Mouse (Mus musculus) lung, embryonic 14.5 days (tissue): ENCODE results near the gene Actl10. TPM values are rescaled to one million over a fixed set of nuclear protein-coding genes. Genes with fewer than 3 reads are reported as not detected.
A peak's percentile ranks its signal among the peaks of the same experiment; 100 is the strongest.

Experiments
- ATAC-seq: fragments of 200-750 bp; cut with Nextera tagmentation; 2 replicates; pipeline ENCODE4 v1.8.0; 2017; ENCODE audit warnings: mild to moderate bottlenecking, moderate TSS enrichment, moderate library complexity; ENCODE audit not compliant: insufficient read depth
- DNase-seq: peaks from one replicate; pipeline ENCODE4 v3.0.0-alpha.2; 2015
- H3K27ac ChIP-seq: fragments of 300-500 bp; sonication (generic); 2 replicates; pipeline ENCODE4 v1.5.1; 2014; ENCODE audit warnings: low read depth, mild to moderate bottlenecking, moderate library complexity
- H3K27me3 ChIP-seq: fragments of 300-500 bp; sonication (generic); 2 replicates; pipeline ENCODE4 v1.6.1; 2014; ENCODE audit warnings: low read length, control low read depth; ENCODE audit not compliant: insufficient read depth
- H3K36me3 ChIP-seq: fragments of 300-500 bp; sonication (generic); 2 replicates; pipeline ENCODE4 v1.6.1; 2014; ENCODE audit warnings: control low read depth; ENCODE audit not compliant: insufficient read depth
- H3K4me1 ChIP-seq: fragments of 300-500 bp; sonication (generic); 2 replicates; pipeline ENCODE4 v1.6.1; 2014; ENCODE audit warnings: antibody characterized with exemption, control low read depth; ENCODE audit not compliant: insufficient read depth
- H3K4me2 ChIP-seq: fragments of 300-500 bp; sonication (generic); 2 replicates; pipeline ENCODE4 v1.6.1; 2014; ENCODE audit warnings: mild to moderate bottlenecking
- H3K4me3 ChIP-seq: fragments of 300-500 bp; sonication (generic); 2 replicates; pipeline ENCODE4 v1.5.1; 2014; ENCODE audit warnings: low read depth, low read length
- H3K9ac ChIP-seq: fragments of 300-500 bp; sonication (generic); 2 replicates; pipeline ENCODE4 v1.6.1; 2014
- H3K9me3 ChIP-seq: fragments of 300-500 bp; sonication (generic); 2 replicates; pipeline ENCODE4 v1.6.1; 2016; ENCODE audit warnings: low read depth, low read length, control low read depth
- CTCF ChIP-seq: IDR thresholded peaks from 2 replicates; pipeline ENCODE4 v1.5.1; 2016; ENCODE audit warnings: antibody characterized with exemption, low read depth
- WGBS: fragments of 180-500 bp; shearing (Covaris S2); extraction: QIAGEN DNeasy Blood & Tissue Kit; methylation state at CpG from one replicate; pipeline ENCODE4 v1.1.7; 2014; 5-methylcytosine and 5-hydroxymethylcytosine counted together
- polyA plus RNA-seq: library from polyadenylated mRNA; unstranded; fragments of >200 nt; fragmentation: Nextera tagmentation; extraction: Ambion mirVana; gene quantifications from 2 replicates; pipeline ENCODE4 v1.2.1, GENCODE M21; 2014

Gene Actl10
- polyA plus RNA-seq, 1 experiment from 2014 or later = 0.36 TPM

DNA sequence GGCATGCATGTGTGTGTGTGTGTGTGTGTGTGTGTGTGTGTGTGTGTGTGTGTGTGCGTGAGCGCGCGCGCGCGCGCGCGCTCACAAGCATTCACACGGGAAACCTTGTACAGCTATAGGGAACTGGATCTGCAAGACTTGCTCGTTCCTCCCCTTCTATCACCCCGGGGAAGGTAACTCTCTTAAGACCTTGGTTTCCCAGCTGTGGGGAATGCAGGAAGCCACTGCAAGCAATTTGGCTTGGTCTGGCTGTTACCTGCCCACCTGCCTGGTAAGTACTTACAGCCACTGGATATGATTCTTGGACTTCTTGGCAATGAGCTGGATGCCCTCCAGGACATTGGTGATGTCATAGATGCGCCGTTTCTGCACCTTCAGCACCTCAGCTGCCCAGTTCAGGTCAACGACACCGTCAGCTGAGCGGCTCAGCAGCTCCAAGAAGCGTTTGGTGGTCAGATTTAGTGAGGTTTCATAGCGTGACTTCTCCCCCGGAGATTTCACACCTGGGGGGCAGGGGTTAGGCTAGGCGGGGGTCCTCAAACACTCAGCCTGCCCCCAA, 12.1 kb downstream of the Actl10 start:
- ATAC-seq (no peak), DNase-seq (no peak)
- Histone ChIP-seq H3K27ac (no peak overlapping the region), H3K9ac (no peak overlapping the region), H3K9me3 (no peaks in the 10 kb centered on the region), H3K4me3 (no peak overlapping the region), H3K27me3 (no peaks in the 10 kb centered on the region), H3K4me2 (no peak overlapping the region), H3K36me3 (peaks cover 40% of the 10 kb centered on the region), H3K4me1 (peaks cover 17% of the 10 kb centered on the region; the same call in 1 of the 2 replicates)
- WGBS = 81% methylated on average over 22 of the region's 22 CpGs
- no peak for TF ChIP-seq CTCF

DNA sequence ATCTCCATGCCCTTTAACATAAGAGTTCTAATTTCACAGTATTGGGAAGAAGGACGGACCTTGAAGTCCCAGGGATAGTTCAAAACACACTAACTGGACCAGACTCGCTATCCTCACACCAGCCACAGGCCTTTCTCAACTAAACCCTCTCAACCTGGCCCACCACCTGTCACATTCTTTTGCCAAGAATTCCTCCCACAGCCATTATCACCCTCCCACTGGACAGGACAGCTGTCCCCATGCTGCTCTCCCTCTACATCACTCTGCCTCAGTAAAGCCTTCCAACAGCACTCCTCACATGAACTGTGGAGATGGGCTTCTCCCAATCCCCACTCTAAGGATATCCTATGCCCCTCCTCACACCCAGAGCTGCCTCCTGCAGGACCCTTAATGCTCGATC, 14.0 kb downstream of the Actl10 start:
- ATAC-seq (no peak), DNase-seq (no peak)
- H3K36me3 ChIP-seq = peaks cover 37% of the 10 kb centered on the region
- no peak overlapping the region for H3K4me2 ChIP-seq
- H3K27ac ChIP-seq = no peak overlapping the region
- WGBS = 66% methylated on average over 3 of the region's 3 CpGs
- no peaks in the 10 kb centered on the region for H3K9me3 ChIP-seq
- no peak for TF ChIP-seq CTCF
- H3K9ac ChIP-seq = no peak overlapping the region
- no peaks in the 10 kb centered on the region for H3K27me3 ChIP-seq
- peaks cover 19% of the 10 kb centered on the region for H3K4me1 ChIP-seq
- no peak overlapping the region for H3K4me3 ChIP-seq

DNA sequence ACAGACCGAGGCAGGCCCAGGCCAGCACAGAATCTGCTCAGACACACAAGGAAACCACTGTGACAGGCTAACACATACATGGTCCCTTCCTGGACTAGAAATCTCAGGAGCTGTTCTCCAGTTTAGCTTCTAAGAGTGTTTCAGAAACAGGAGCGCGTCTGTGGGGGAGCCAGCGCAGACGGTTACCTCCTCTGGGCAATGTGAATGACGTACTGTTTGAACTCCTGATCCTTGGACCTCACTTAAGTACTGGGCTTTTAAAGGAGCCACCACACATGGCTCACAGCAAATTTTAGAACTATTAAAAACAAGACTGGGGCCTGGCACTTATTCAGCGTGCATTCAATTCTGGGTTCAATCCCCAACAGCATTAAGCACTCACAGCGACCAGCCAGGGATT, 15.1 kb downstream of the Actl10 start:
- no peak for TF ChIP-seq CTCF
- Histone ChIP-seq H3K9me3 (no peaks in the 10 kb centered on the region), H3K27me3 (no peaks in the 10 kb centered on the region), H3K27ac (0 out of 2 replicates have a peak overlapping the region, but pooled peaks have one; percentile 25), H3K36me3 (peaks cover 26% of the 10 kb centered on the region), H3K4me2 (peak overlapping the region; percentile 20; the same call in 1 of the 2 replicates), H3K9ac (0 out of 2 replicates have a peak overlapping the region, but pooled peaks have one; percentile 0), H3K4me1 (peaks cover 22% of the 10 kb centered on the region), H3K4me3 (no peak overlapping the region)
- ATAC-seq = no peak
- DNase-seq = no peak
- WGBS = 45% methylated on average over 8 of the region's 8 CpGs

DNA sequence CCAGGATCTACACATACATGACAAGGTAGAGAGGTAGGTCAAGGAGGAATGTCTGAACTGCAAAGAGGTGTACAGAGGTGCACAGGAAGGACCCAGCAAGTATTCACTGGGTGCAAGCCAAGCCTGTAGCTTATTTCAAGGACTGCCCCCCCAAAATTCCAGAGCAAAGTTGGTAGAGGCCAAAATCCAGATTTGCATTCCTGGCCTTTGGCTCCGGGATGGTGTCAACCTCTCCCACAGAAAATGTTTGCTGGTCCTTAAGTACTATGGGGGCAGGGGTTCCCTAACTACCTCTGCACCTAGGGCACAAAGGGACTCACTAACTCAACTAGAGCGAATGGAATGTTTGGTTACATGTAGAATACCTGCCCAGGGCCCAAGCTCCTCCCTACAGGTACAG, 16.2 kb downstream of the Actl10 start:
- H3K9ac ChIP-seq = peak overlapping the region; percentile 82; the same call in 1 of the 2 replicates
- peak overlapping the region; percentile 84 for H3K4me2 ChIP-seq
- H3K27ac ChIP-seq = peak overlapping the region; percentile 94
- H3K36me3 ChIP-seq = peaks cover 20% of the 10 kb centered on the region
- TF ChIP-seq CTCF = no peak
- WGBS = 45% methylated on average over 2 of the region's 2 CpGs
- no peaks in the 10 kb centered on the region for H3K9me3 ChIP-seq
- ATAC-seq (no peak), DNase-seq (peak; percentile 42)
- H3K27me3 ChIP-seq = no peaks in the 10 kb centered on the region
- H3K4me1 ChIP-seq = peaks cover 22% of the 10 kb centered on the region
- peak overlapping the region; percentile 87 for H3K4me3 ChIP-seq

DNA sequence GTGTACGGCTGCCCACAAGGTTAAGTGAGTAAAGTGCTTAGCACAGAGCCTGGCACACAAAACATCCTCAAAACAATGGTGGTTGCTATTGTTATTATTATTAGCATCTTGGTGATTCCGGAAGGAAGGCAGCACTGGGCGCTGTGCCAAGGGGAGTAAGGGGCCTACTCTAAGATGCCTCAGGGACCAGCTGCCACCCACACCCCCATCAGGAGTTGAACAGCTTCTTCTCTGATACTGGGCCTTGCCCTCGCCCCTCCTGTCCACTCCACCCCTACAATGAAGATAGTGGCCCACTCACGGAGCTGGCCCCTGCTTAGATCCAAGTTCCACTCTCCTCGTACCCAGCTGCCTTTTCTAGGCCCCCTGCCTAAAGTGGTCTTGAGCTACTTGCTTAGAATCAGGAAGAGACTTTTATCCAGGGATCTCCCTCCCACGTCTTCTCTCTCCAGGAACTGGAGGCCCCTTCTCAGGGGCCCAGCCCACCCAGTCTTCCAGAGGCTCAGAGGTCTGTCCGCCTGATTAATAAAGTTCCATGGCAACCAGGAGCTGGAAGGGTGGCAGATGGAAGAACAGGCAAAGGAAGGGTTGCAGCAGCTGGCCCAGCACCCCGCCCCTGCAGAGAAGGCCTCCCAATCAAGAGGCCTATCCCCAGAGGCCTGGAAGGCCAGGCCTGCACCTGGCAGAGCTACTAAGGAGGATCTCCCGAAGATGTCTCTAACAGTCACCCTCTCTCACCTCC, 16.9 kb downstream of the Actl10 start:
- DNase-seq (peak; percentile 82), ATAC-seq (peak; percentile 4; the same call in 1 of the 2 replicates)
- Histone ChIP-seq H3K4me3 (peak overlapping the region; percentile 87), H3K27me3 (no peaks in the 10 kb centered on the region), H3K27ac (peak overlapping the region; percentile 94), H3K4me2 (peak overlapping the region; percentile 84), H3K9me3 (no peaks in the 10 kb centered on the region), H3K4me1 (peaks cover 22% of the 10 kb centered on the region), H3K36me3 (peaks cover 13% of the 10 kb centered on the region), H3K9ac (peak overlapping the region; percentile 82)
- no peak for TF ChIP-seq CTCF
- WGBS = 9% methylated on average over 10 of the region's 10 CpGs

DNA sequence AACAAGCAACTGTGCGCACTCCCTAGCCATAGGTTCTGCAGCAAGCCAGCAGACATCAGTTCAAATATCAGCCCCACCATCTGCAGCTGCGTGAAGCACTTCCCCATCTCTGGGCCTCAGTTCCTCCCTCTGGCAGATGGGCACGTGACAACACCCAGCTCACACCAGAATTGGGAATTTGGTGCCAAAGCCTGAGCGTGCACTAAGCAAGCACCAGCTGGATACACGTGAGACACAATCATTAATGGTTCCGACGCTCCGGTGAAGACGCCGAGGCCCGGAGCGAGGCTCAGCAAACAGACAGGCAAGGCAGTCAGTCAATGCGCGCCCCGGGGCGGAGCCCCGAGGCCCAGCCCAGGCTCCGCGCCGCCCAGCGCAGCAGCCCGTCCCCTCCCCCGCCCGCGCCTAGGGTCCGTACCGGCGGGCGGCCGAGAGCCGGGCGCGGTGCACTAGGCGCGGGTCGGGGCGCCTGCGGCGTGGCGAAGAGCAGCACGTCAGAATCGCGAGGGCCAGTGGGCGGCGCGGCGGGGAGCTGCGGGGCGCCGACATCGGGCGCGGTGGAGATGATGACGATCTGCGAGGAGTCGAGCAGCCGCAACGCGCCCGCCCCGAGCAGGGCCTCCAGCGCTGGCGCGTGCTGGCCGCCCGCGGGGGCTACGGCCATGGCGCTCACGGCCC, 17.6 kb downstream of the Actl10 start:
- TF ChIP-seq CTCF = no peak
- H3K27ac ChIP-seq = peak overlapping the region; percentile 94
- under 1% methylated on average over 69 of the region's 70 CpGs for WGBS
- peak overlapping the region; percentile 82 for H3K9ac ChIP-seq
- peak overlapping the region; percentile 84 for H3K4me2 ChIP-seq
- DNase-seq = peak; percentile 83
- no peaks in the 10 kb centered on the region for H3K9me3 ChIP-seq
- H3K4me3 ChIP-seq = peak overlapping the region; percentile 87
- peaks cover 22% of the 10 kb centered on the region for H3K4me1 ChIP-seq
- peak; percentile 83 for ATAC-seq
- H3K36me3 ChIP-seq = peaks cover 6% of the 10 kb centered on the region
- no peaks in the 10 kb centered on the region for H3K27me3 ChIP-seq

DNA sequence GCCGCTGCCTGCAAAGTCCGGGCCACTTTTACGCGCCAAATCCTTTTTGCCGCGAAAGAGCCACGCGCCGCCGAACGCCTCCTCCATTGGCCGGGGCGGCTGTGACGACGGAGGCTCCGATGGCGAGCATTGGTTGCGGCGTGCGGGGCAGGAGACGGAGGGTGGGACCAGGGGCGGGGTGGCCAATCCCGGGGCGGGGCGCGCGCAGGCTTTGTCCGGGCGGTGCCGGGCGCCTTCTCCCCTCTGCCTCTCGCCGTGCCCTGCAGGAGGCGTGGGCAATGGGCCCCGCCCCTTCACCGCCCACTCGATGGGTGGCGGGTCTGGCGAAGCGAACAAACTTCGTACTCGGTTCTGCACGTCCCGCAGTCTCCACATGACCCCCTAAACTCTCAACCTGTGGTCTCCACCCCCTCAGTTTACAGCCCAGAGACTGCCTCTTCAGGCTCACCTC, 18.3 kb downstream of the Actl10 start, which contains the start of gene E2f1:
Gene E2f1, minus strand, starts transcription at position 57 of the 451 bp plus-strand sequence.
- ATAC-seq (peak; percentile 97), DNase-seq (peak; percentile 99)
- peak within 1 kb of the TSS; percentile 94 for H3K27ac ChIP-seq
- no peak for TF ChIP-seq CTCF
- H3K36me3 ChIP-seq = peaks cover 3% of the 10 kb centered on the region; the same call in 1 of the 2 replicates
- peaks cover 22% of the 10 kb centered on the region for H3K4me1 ChIP-seq
- no peaks in the 10 kb centered on the region for H3K27me3 ChIP-seq
- no peaks in the 10 kb centered on the region for H3K9me3 ChIP-seq
- peak within 1 kb of the TSS; percentile 84 for H3K4me2 ChIP-seq
- peak within 1 kb of the TSS; percentile 87 for H3K4me3 ChIP-seq
- H3K9ac ChIP-seq = peak within 1 kb of the TSS; percentile 82
- under 1% methylated on average over 39 of the region's 44 CpGs for WGBS
